Mouse (Mus musculus) limb, embryonic 12.5 days (tissue): ENCODE measurements around the gene Pde4c. TPM values are rescaled to one million over a fixed set of nuclear protein-coding genes. Genes with fewer than 3 reads are reported as not detected.

ENCODE experiments used
- ATAC-seq: fragments of 200-750 bp; cut with Nextera tagmentation; 2 replicates; pipeline ENCODE4 v1.8.0; 2017; ENCODE audit warnings: low read depth, moderate TSS enrichment; ENCODE audit not compliant: insufficient number of reproducible peaks, insufficient read depth, low FRiP score, low TSS enrichment
- H3K27ac ChIP-seq: fragments of 300-500 bp; sonication (generic); 2 replicates; pipeline ENCODE4 v1.5.1; 2016; ENCODE audit warnings: mild to moderate bottlenecking, moderate library complexity
- H3K27me3 ChIP-seq: fragments of 300-500 bp; sonication (generic); 2 replicates; pipeline ENCODE4 v1.6.1; 2016; ENCODE audit warnings: mild to moderate bottlenecking, moderate library complexity
- H3K36me3 ChIP-seq: fragments of 300-500 bp; sonication (generic); 2 replicates; pipeline ENCODE4 v1.6.1; 2016; ENCODE audit warnings: mild to moderate bottlenecking, moderate library complexity
- H3K4me1 ChIP-seq: fragments of 300-500 bp; sonication (generic); replicated peaks from 2 replicates; pipeline ENCODE4 v1.6.1; 2016
- H3K4me2 ChIP-seq: fragments of 300-500 bp; sonication (generic); 2 replicates; pipeline ENCODE4 v1.6.1; 2016; ENCODE audit warnings: mild to moderate bottlenecking, moderate library complexity
- H3K4me3 ChIP-seq: fragments of 300-500 bp; sonication (generic); replicated peaks from 2 replicates; pipeline ENCODE4 v1.5.1; 2016; ENCODE audit warnings: mild to moderate bottlenecking
- H3K9ac ChIP-seq: fragments of 300-500 bp; sonication (generic); replicated peaks from 2 replicates; pipeline ENCODE4 v1.6.1; 2016; ENCODE audit warnings: mild to moderate bottlenecking, moderate library complexity
- H3K9me3 ChIP-seq: fragments of 300-500 bp; sonication (generic); 2 replicates; pipeline ENCODE4 v1.6.1; 2016; ENCODE audit warnings: mild to moderate bottlenecking, moderate library complexity
- WGBS: fragments of 180-500 bp; shearing (Covaris S2); methylation state at CpG from one replicate; pipeline ENCODE4 v1.1.7; 2016; 5-methylcytosine and 5-hydroxymethylcytosine counted together
- polyA plus RNA-seq: library from polyadenylated mRNA; unstranded; fragments of >200 nt; fragmentation: Nextera tagmentation; extraction: Ambion mirVana; gene quantifications from 2 replicates; pipeline ENCODE4 v1.2.1, GENCODE M21; 2016

Pde4c gene
- polyA plus RNA-seq, result 0.24 and 0.33 TPM in 2 replicates

DNA sequence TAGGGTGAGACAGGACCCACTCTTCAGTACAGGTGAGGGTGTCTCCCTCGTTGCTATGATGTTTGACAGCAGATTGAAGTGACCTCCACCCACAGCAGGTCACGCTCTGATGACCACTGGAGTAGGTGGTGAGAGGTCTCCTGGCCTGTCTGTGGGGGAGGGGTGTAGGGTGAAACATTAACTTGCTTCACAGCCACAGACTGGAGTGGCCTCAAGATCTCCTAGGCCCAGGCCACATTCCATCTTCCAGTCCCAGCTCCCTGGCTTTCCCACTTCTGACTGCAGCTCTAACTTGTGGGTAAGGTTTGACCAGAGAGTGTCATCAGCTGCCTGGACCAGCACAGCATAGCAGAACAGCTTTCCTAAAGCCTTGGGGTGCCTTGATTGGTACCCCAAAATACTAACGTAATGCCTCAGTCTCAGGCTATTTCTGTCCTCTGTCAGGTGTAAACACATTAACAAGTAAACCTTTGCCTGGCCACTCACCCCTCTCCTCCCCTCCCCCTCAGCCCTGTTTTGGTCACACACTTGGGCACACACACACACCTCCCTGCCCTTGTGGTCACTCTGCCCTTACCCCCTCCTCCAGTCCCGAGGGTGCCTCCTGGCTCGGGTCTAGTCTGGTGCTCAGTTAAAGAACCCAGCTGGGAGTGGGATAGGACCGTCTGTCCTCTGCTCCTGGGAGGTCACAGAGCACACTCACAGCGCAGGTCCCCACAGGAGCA, at the start of gene Pde4c:
TSS of gene Pde4c (plus strand) at position 235 of the 725 bp plus-strand sequence.
- no peak within 1 kb of the TSS for H3K27ac ChIP-seq
- H3K9ac ChIP-seq, result no peak within 1 kb of the TSS
- no peak within 1 kb of the TSS for H3K4me2 ChIP-seq
- H3K36me3 ChIP-seq, result no peaks in the 10 kb centered on the region
- H3K9me3 ChIP-seq, result no peaks in the 10 kb centered on the region
- H3K4me3 ChIP-seq, result no peak within 1 kb of the TSS
- H3K27me3 ChIP-seq, result peaks cover 38% of the 10 kb centered on the region
- ATAC-seq, result no peak
- no peaks in the 10 kb centered on the region for H3K4me1 ChIP-seq
- WGBS, result 63% methylated on average over 7 of the region's 7 CpGs

DNA sequence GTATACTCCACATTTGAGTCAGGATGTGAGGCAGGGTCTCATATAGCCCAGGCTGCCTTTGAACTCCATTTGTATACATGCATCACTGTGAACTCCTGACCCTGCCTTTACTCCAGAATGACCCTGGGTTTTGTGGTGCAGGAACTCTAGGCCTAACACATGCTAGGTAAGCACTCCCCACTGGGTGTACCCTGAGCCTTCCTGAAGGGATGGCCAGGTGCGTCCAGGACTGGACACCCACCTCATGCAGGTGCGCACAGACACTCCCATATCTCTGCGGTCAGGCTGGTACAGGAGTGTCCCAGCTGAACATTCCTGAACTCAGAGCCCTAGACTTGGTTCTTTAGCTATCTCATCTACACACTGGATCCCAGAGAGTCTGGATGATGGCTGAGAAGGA, 49.4 kb upstream of the Pde4c start:
- Histone ChIP-seq H3K4me2 (peak overlapping the region; percentile 77), H3K36me3 (peaks cover 24% of the 10 kb centered on the region), H3K27me3 (no peaks in the 10 kb centered on the region), H3K4me1 (peaks cover 14% of the 10 kb centered on the region), H3K9ac (peak overlapping the region; percentile 65), H3K4me3 (peak overlapping the region; percentile 64), H3K27ac (peak overlapping the region; percentile 90), H3K9me3 (no peaks in the 10 kb centered on the region)
- 86% methylated on average over 3 of the region's 3 CpGs for WGBS
- no peak for ATAC-seq

DNA sequence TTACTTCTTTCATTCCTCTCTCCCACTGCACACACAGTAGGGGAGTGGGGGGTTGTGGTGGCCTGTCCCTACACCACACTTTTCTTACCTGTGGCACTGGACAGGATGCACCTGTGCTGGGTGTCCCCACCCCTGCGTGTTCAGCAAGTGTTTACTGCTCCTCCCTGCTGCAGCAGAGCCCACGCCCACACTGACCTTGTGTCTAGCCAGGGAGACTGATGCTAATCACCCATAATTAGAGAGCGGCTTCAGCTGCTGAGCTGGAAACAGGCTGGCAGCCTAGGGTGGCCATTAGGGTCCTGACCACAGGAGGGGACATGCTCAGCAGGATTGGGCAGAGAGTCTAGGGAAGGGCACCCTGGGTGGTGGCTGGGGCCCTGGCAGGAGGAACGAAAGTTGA, 48.8 kb upstream of the Pde4c start:
- H3K4me1 ChIP-seq, result peaks cover 14% of the 10 kb centered on the region
- no peak overlapping the region; the same call in 1 of the 2 replicates for H3K4me3 ChIP-seq
- WGBS, result 74% methylated on average over 4 of the region's 4 CpGs
- no peak for ATAC-seq
- no peaks in the 10 kb centered on the region for H3K27me3 ChIP-seq
- H3K36me3 ChIP-seq, result peaks cover 30% of the 10 kb centered on the region
- H3K9ac ChIP-seq, result 0 out of 2 replicates have a peak overlapping the region, but pooled peaks have one; percentile 28
- H3K9me3 ChIP-seq, result no peaks in the 10 kb centered on the region
- 0 out of 2 replicates have a peak overlapping the region, but pooled peaks have one; percentile 77 for H3K4me2 ChIP-seq
- no peak overlapping the region for H3K27ac ChIP-seq

DNA sequence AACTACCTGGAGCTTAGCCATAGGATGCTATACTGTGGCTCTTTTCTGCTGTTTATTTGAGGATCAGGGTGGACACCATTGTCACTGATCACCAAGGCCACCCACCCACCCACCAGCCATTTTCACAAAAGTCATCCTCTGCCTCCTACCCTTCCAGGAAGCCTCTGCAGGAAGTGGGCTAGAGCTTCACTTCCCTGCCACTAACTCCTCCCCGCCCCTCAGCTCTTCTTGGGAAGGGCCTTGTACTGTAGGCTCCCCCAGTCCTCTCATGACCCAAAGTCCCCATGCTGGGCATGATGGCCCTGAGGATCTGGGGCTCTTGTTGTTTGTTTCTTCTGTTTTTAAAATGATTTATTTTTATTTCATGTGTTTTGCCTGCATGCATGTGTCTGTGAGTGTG, 48.2 kb upstream of the Pde4c start:
- H3K9me3 ChIP-seq, result no peaks in the 10 kb centered on the region
- H3K4me2 ChIP-seq, result no peak overlapping the region
- no peak for ATAC-seq
- WGBS, result 90% methylated on average over 1 of the region's 1 CpGs
- H3K4me3 ChIP-seq, result no peak overlapping the region
- H3K27me3 ChIP-seq, result no peaks in the 10 kb centered on the region
- H3K27ac ChIP-seq, result no peak overlapping the region
- peaks cover 14% of the 10 kb centered on the region for H3K4me1 ChIP-seq
- H3K9ac ChIP-seq, result no peak overlapping the region
- peaks cover 36% of the 10 kb centered on the region for H3K36me3 ChIP-seq

DNA sequence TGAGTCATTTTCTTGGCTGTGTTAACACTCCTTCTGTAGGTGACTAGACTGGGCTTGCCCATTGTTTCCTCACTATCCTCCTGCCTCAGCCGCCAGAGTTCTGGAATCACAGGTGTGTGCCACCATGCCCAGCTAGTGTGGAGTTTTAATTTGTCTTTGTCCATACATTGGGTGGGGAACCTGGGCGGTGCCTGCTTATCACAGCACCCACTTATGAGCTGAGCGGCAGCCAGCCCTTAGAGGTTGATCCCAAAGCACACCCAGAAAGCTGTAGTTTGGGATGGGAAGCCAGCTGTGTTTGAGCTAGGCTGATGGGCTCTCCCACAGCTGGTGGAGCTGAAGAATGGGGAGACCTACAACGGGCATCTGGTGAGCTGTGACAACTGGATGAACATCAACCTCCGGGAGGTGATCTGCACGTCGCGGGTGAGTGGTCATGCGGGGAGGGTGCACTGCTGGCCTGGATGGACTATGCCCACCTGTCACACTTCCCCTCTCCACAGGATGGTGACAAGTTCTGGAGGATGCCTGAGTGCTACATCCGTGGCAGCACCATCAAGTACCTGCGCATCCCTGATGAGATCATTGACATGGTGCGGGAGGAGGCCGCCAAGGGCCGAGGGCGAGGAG, 46.0 kb upstream of the Pde4c start:
- H3K9ac ChIP-seq, result no peak overlapping the region

DNA sequence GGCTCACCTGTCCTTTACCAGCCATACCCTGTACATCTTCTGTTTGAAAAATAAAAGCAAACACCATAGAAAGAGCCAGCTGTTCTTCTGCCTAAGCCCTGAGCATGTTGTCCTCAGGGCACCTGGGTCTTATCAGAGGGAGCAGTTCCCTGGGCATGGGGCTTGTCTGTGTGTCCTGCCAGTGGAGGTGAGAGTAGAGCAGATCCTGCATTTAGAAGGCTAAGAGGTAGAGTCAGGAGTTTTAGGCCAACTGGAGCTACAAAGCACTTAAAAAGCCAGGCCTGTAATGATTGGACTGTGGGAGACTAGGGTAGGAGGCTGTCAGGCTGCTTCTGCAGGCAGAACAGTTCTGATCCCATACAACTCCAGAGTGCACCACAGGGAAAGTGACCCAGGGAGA, 44.8 kb upstream of the Pde4c start:
- Histone ChIP-seq H3K9me3 (no peaks in the 10 kb centered on the region), H3K4me2 (no peak overlapping the region), H3K27ac (no peak overlapping the region), H3K4me3 (no peak overlapping the region), H3K9ac (no peak overlapping the region), H3K27me3 (no peaks in the 10 kb centered on the region), H3K4me1 (peaks cover 19% of the 10 kb centered on the region), H3K36me3 (peaks cover 36% of the 10 kb centered on the region)
- no peak for ATAC-seq

More for the DNA sequence above, 46.0 kb upstream of the Pde4c start:
- Histone ChIP-seq H3K9me3 (no peaks in the 10 kb centered on the region), H3K27me3 (no peaks in the 10 kb centered on the region), H3K27ac (no peak overlapping the region), H3K4me2 (no peak overlapping the region), H3K36me3 (peaks cover 36% of the 10 kb centered on the region), H3K4me3 (no peak overlapping the region), H3K4me1 (peaks cover 20% of the 10 kb centered on the region)
- WGBS, result 92% methylated on average over 15 of the region's 15 CpGs
- no peak for ATAC-seq

DNA sequence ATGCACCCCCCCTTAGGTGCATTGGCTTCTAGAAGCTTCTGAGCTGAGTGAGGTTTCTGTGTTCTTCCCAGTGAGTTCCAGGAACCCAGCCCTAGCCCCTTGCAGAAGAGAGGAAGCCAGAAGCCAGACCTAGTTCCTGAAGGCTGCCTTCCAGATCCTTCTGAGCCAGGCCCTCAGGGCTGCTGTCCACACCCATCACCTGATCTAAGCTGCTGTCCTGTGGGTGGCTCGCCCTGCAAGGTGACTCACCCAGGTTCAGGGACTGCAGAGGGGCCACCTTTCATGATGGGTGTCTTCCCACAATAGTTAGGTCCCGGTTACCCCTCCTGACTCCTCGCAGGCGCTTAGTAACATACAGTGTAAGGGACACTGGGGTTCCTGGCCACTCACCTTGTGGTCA, 44.1 kb upstream of the Pde4c start:
- H3K27me3 ChIP-seq, result no peaks in the 10 kb centered on the region; the same call in 1 of the 2 replicates
- no peak overlapping the region for H3K9ac ChIP-seq
- peaks cover 36% of the 10 kb centered on the region for H3K36me3 ChIP-seq
- ATAC-seq, result no peak
- no peaks in the 10 kb centered on the region for H3K9me3 ChIP-seq
- 94% methylated on average over 4 of the region's 4 CpGs for WGBS
- peaks cover 12% of the 10 kb centered on the region for H3K4me1 ChIP-seq
- no peak overlapping the region for H3K4me3 ChIP-seq
- H3K4me2 ChIP-seq, result no peak overlapping the region
- H3K27ac ChIP-seq, result no peak overlapping the region

DNA sequence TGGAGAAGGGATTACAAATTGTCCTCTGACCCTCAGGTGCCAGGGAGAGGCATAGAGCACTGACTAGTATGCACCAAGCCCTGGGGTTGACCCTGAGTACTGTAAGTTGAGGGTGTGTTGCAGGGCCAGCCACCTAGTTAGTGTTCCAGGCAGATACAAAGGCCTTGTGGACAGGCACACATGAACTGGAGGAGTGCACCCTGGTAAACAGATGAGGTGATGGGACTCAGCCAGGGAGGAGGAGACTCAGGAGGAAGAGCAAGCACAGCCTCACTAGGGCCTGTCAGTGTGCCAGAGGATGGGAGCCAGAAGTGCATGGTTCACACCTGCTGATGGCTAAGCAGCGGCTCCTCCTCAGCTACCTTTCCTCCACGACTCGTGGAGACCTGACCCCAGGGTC, 43.5 kb upstream of the Pde4c start:
- no peak for ATAC-seq
- Histone ChIP-seq H3K9me3 (no peaks in the 10 kb centered on the region), H3K4me2 (no peak overlapping the region), H3K27ac (no peak overlapping the region), H3K27me3 (no peaks in the 10 kb centered on the region; the same call in 1 of the 2 replicates), H3K4me1 (peaks cover 8% of the 10 kb centered on the region), H3K4me3 (no peak overlapping the region), H3K9ac (no peak overlapping the region; the same call in 1 of the 2 replicates), H3K36me3 (peaks cover 36% of the 10 kb centered on the region)
- 62% methylated on average over 3 of the region's 3 CpGs for WGBS

DNA sequence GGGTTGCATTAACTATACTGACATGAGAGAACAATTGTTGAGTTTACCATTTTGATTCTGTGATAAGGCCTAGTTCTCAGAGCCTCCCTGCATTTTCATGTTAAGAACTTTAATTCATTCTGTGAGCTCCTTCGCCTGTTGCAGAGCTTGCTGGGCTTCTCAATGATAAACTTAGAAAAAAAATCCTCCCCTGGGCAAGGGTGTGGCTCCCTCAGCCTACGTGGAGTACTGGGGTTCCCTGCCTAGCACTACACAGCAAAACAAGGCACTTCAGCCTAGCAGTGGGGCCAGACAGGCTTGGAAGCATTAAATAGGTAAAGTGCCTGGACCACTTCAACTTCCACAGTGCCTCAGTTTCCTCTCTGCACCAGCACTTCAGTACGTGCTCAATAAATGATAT, 42.1 kb upstream of the Pde4c start:
- 76% methylated on average over 3 of the region's 3 CpGs for WGBS
- H3K27ac ChIP-seq, result no peak overlapping the region
- H3K27me3 ChIP-seq, result no peaks in the 10 kb centered on the region; the same call in 1 of the 2 replicates
- peaks cover 8% of the 10 kb centered on the region for H3K4me1 ChIP-seq
- H3K9ac ChIP-seq, result no peak overlapping the region
- H3K9me3 ChIP-seq, result no peaks in the 10 kb centered on the region
- peaks cover 33% of the 10 kb centered on the region for H3K36me3 ChIP-seq
- no peak overlapping the region for H3K4me3 ChIP-seq
- no peak for ATAC-seq
- H3K4me2 ChIP-seq, result no peak overlapping the region

DNA sequence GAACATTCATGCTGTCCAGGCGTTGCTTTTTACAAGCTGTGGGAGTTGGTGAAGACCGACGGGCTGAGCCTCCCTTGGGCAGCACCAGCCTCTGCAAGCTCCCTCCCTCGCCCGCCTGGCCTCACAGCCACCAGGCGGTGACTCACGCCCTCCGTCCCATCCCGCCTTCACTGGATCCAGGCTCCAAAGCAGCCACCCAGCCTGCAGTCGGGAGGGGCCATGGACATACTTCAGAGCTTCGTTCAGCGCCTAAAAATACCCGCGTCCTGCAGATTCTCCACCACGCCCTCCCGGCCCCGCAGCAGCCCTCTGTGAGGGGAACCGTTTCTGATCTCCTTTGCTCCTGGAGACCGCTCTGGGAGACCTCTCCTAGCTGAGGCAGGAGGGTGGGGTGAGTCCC, 41.3 kb upstream of the Pde4c start:
- H3K4me1 ChIP-seq, result peaks cover 8% of the 10 kb centered on the region
- peak overlapping the region; percentile 53 for H3K9ac ChIP-seq
- H3K4me2 ChIP-seq, result peak overlapping the region; percentile 38
- H3K27me3 ChIP-seq, result no peaks in the 10 kb centered on the region; the same call in 1 of the 2 replicates
- ATAC-seq, result peak; percentile 7; the same call in 1 of the 2 replicates
- H3K4me3 ChIP-seq, result peak overlapping the region; percentile 15; the same call in 1 of the 2 replicates
- 7% methylated on average over 19 of the region's 19 CpGs for WGBS
- H3K27ac ChIP-seq, result no peak overlapping the region
- H3K36me3 ChIP-seq, result peaks cover 30% of the 10 kb centered on the region
- no peaks in the 10 kb centered on the region for H3K9me3 ChIP-seq

DNA sequence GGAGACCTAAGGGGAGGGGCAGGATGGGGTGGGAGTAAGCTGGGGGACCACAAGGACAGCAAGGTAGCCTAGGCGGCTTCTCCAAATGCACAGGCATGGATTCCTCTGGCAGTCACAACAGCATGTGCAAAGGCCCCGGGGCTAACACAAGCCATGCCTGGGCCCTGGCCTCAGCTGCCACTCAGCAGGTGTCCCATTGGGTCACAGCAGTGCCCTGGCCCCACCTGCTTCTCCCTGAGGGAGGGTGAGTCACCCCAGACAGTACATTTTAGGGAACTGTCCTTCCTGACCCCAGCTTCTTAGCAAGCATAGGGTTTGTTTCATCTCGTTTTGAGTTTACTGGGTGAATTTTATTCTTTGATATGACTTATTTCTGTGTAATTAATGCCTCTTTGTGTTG, 40.8 kb upstream of the Pde4c start:
- 72% methylated on average over 3 of the region's 3 CpGs for WGBS
- peaks cover 26% of the 10 kb centered on the region for H3K36me3 ChIP-seq
- H3K4me1 ChIP-seq, result peaks cover 8% of the 10 kb centered on the region
- peak overlapping the region; percentile 53; the same call in 1 of the 2 replicates for H3K9ac ChIP-seq
- H3K27ac ChIP-seq, result no peak overlapping the region
- no peak for ATAC-seq
- no peaks in the 10 kb centered on the region; the same call in 1 of the 2 replicates for H3K27me3 ChIP-seq
- H3K9me3 ChIP-seq, result no peaks in the 10 kb centered on the region
- H3K4me3 ChIP-seq, result no peak overlapping the region
- peak overlapping the region; percentile 38; the same call in 1 of the 2 replicates for H3K4me2 ChIP-seq
